Mouse (Mus musculus): ENCODE results near the gene Gm6034.
"Not testable (repeated sequence)": the region's sequence is repeated elsewhere in the genome, so short reads cannot be mapped to it uniquely, and the experiment has no call there.

DNA sequence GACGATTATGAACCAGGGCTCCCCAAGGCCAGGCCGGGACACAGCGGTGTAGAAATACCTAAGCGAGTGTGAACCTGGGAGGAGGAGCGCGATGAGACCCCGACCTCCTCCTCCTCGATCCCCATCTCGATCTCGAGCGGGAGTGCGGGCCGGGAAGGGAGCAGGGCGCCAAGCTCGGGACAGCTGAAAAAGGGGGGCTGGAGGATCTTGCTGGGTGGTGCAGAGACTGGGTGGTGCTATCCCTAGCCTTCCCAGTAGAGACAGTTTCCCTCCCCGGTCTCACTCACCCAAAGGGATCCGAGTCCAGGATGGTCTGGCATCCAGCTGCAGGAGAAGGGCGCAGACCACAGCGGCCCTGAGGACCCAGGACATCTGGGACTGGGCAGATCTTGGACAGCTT lies 706 bp upstream of the Gm6034 start:
- TF ChIP-seq GATA1 (IDR thresholded peaks at IDR 0.05; ENCODE audit: borderline replicate concordance, low read length); CTCF (IDR thresholded peaks at IDR 0.05; ENCODE audit: low read depth, low read length); POLR2AphosphoS5 (IDR thresholded peaks at IDR 0.05; ENCODE audit: insufficient replicate concordance, low read depth, low read length); TAL1 (conservative IDR thresholded peaks at IDR 0.05; ENCODE audit: low read depth, low read length); GATA2 (IDR thresholded peaks at IDR 0.05; ENCODE audit: borderline replicate concordance, low read depth, low read length): not testable (repeated sequence)

Measured in G1E (cell line).